In the genomic region with DNA sequence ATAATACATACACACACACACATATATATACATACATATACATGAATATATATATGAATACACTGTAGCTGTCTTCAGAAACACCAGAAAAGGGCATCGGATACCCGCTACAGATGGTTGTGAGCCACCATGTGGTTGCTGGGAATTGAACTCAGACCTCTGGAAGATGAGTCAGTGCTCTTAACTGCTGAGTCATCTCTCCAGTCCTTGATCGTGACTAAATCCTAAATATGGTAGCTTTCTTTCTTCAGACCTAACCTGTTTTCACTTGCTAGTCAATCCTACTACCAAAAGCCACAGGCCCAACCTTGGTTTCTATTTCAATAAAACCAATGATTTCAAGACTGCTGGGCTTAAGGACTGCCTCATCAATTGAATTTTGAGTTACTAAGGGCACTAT, we compare ENCODE assay signal across 27 mouse cellular contexts.
DNase-seq lines count a peak whose midpoint lies in the region; TF ChIP-seq lines count a peak whose summit lies in the region.
"Had no signal": no experiment of that assay in that cellular context is flagged by ENCODE, and none has a peak within 500 bp of the region (broad histone marks: within the 10 kb centered on the region; RNA-seq: fewer than 3 reads in every experiment).

No protein-coding gene starts in this region.

- H3K27ac ChIP-seq in heart, embryonic 10.5 days, result no peak overlapping the region
- no peak overlapping the region for H3K27ac ChIP-seq in CH12.LX (ENCODE audit: insufficient read depth, low read depth)
- H3K27ac ChIP-seq in embryonic fibroblast, embryonic 13.5 days (ENCODE audit: insufficient read depth, low read length), result peak overlapping the region; percentile 57; the same call in 1 of the 2 replicates
- H3K27ac ChIP-seq: embryonic facial prominence, embryonic 10.5 days; embryonic facial prominence, embryonic 13.5 days; forebrain, embryonic 10.5 days; forebrain, embryonic 13.5 days; gastrocnemius, adult 2 months; heart, embryonic 13.5 days; hindbrain, embryonic 14.5 days; hindbrain, postnatal 0 days had no signal

- H3K27me3 ChIP-seq in heart, embryonic 10.5 days (ENCODE audit: insufficient read depth, poor library complexity, severe bottlenecking), result no peaks in the 10 kb centered on the region
- H3K27me3 ChIP-seq in CH12.LX (replicated peaks), result no peaks in the 10 kb centered on the region
- H3K27me3 ChIP-seq: embryonic facial prominence, embryonic 13.5 days; forebrain, embryonic 13.5 days; heart, embryonic 13.5 days had no signal

- no peaks in the 10 kb centered on the region for H3K4me1 ChIP-seq in heart, embryonic 10.5 days
- H3K4me1 ChIP-seq in CH12.LX (ENCODE audit: control insufficient read depth in 1 of 2, insufficient read depth in 2 of 2), result peaks cover 0 to 12% of the 10 kb centered on the region in 2 experiments; a peak in 2 of 4 replicates
- peaks cover 7% of the 10 kb centered on the region for H3K4me1 ChIP-seq in embryonic fibroblast, embryonic 13.5 days (ENCODE audit: control insufficient read depth, insufficient read depth, low read length)
- H3K4me1 ChIP-seq: embryonic facial prominence, embryonic 10.5 days; embryonic facial prominence, embryonic 13.5 days; forebrain, embryonic 10.5 days; forebrain, embryonic 13.5 days had no signal

- H3K9me3 ChIP-seq in heart, embryonic 10.5 days, result no peaks in the 10 kb centered on the region
- H3K9me3 ChIP-seq in CH12.LX (replicated peaks; ENCODE audit: low read length), result peaks cover 3% of the 10 kb centered on the region
- H3K9me3 ChIP-seq: embryonic facial prominence, embryonic 10.5 days; embryonic facial prominence, embryonic 13.5 days; forebrain, embryonic 10.5 days; forebrain, embryonic 13.5 days; G1E; heart, embryonic 13.5 days had no signal

- TF ChIP-seq POLR2A in CH12.LX (IDR thresholded peaks at IDR 0.05; ENCODE audit: low read depth, low read length), result no peak
- no peak for TF ChIP-seq POLR2A in embryonic fibroblast, embryonic 13.5 days (IDR thresholded peaks at IDR 0.05; ENCODE audit: low read depth, low read length)

- dilution Hi-C loops in CH12.LX (cut with MboI; ENCODE audit: extremely low pct_ligation_motif_present, extremely low pct_unique_long_range_greater_than_20kb, low sequenced_read_pairs), result no loop called here

- peak; percentile 34 for DNase-seq in heart, adult 11 months
- DNase-seq in heart, embryonic 10.5 days (ENCODE audit: low spot score), result no peak
- peak; percentile 21 for DNase-seq in CH12.LX (ENCODE audit: extremely low read depth)
- DNase-seq in B cell, adult 2 months, result no peak
- DNase-seq in embryo, embryonic 9.5 days (ENCODE audit: extremely low spot score), result no peak
- DNase-seq: adrenal gland, adult 2 months; adrenal gland, postnatal 14 days; cerebellum, adult 11 months; cerebellum, adult 2 months; cerebellum, adult 9-11 months; cerebellum, postnatal 25 days; forebrain, postnatal 0 days; gastrocnemius, adult 2 months; gastrocnemius, postnatal 14 days; heart, adult 18-20 months; heart, postnatal 14 days; heart, postnatal 4 days; kidney, adult 18-20 months had no signal

- TF ChIP-seq EP300 in CH12.LX (IDR thresholded peaks at IDR 0.05; ENCODE audit: low read length), result no peak

- in situ Hi-C loops in CH12.LX (cut with MboI; ENCODE audit: low pct_ligation_motif_present, low pct_unique_long_range_greater_than_20kb, low sequenced_read_pairs), result no loop called here

- H3K79me2 ChIP-seq in CH12.LX (replicated peaks; ENCODE audit: control insufficient read depth, extremely low read depth, insufficient read depth, poor library complexity, severe bottlenecking), result no peaks in the 10 kb centered on the region

- WGBS in heart, embryonic 10.5 days, result 91% methylated on average over 3 of the region's 3 CpGs

- H3K4me3 ChIP-seq in heart, embryonic 10.5 days, result no peak overlapping the region
- no peak overlapping the region for H3K4me3 ChIP-seq in CH12.LX (replicated peaks in 1 of 3; ENCODE audit: low read depth in 2 of 3, low read length in 2 of 3, poor library complexity in 1 of 3)
- no peak overlapping the region for H3K4me3 ChIP-seq in embryonic fibroblast, embryonic 13.5 days (ENCODE audit: insufficient read depth, low read length)
- H3K4me3 ChIP-seq: embryonic facial prominence, embryonic 10.5 days; embryonic facial prominence, embryonic 13.5 days; forebrain, embryonic 10.5 days; forebrain, embryonic 13.5 days; gastrocnemius, adult 2 months; heart, embryonic 13.5 days had no signal

- no peaks in the 10 kb centered on the region for H3K36me3 ChIP-seq in heart, embryonic 10.5 days
- no peaks in the 10 kb centered on the region for H3K36me3 ChIP-seq in CH12.LX (replicated peaks in 1 of 2; ENCODE audit: control insufficient read depth in 1 of 2, insufficient read depth in 1 of 2, low read length in 1 of 2)
- H3K36me3 ChIP-seq: embryonic facial prominence, embryonic 10.5 days; embryonic facial prominence, embryonic 13.5 days; forebrain, embryonic 10.5 days; G1E; heart, embryonic 13.5 days had no signal

- TF ChIP-seq RAD21 in CH12.LX (IDR thresholded peaks at IDR 0.05; ENCODE audit: low read depth, low read length), result no peak

- H3K9ac ChIP-seq in CH12.LX (ENCODE audit: insufficient read depth, low read depth), result no peak overlapping the region
- H3K9ac ChIP-seq: embryonic facial prominence, embryonic 13.5 days; forebrain, embryonic 13.5 days; forebrain, postnatal 0 days; heart, embryonic 13.5 days; hindbrain, embryonic 14.5 days had no signal

- no peak overlapping the region for H3K4me2 ChIP-seq in CH12.LX (ENCODE audit: insufficient read depth, low read depth, poor library complexity, severe bottlenecking)
- H3K4me2 ChIP-seq: embryonic facial prominence, embryonic 13.5 days; forebrain, embryonic 13.5 days; heart, embryonic 13.5 days; hindbrain, embryonic 14.5 days had no signal

- no peak for TF ChIP-seq CTCF in CH12.LX (conservative IDR thresholded peaks at IDR 0.05 in 1 of 2, IDR thresholded peaks at IDR 0.05 in 1 of 2; ENCODE audit: low read depth in 2 of 2, low read length in 2 of 2)
- no peak for TF ChIP-seq CTCF in embryonic fibroblast, embryonic 13.5 days (IDR thresholded peaks at IDR 0.05; ENCODE audit: borderline replicate concordance, insufficient read depth, low read length)

TF ChIP-seq in CH12.LX, 34 proteins besides CTCF, POLR2A, EP300 and RAD21:
- TF ChIP-seq BHLHE40 (IDR thresholded peaks at IDR 0.05; ENCODE audit: low read depth, low read length) (peak; percentile 51), ZC3H11A (IDR thresholded peaks at IDR 0.05; ENCODE audit: low read depth, low read length) (no peak), SIN3A (IDR thresholded peaks at IDR 0.05; ENCODE audit: low read length) (no peak), GABPA (IDR thresholded peaks at IDR 0.05; ENCODE audit: insufficient replicate concordance, low read depth, low read length) (no peak), HCFC1 (IDR thresholded peaks at IDR 0.05; ENCODE audit: low read depth, low read length) (no peak), IRF4 (IDR thresholded peaks at IDR 0.05; ENCODE audit: low read depth, low read length) (0 out of 2 replicates have a peak, but pooled peaks have one; percentile 42), MAFK (IDR thresholded peaks at IDR 0.05; ENCODE audit: insufficient replicate concordance, low read length) (peak; percentile 83), MXI1 (IDR thresholded peaks at IDR 0.05; ENCODE audit: low read depth, low read length) (no peak), MAZ (IDR thresholded peaks at IDR 0.05; ENCODE audit: low read depth, low read length) (no peak), TBP (conservative IDR thresholded peaks at IDR 0.05; ENCODE audit: low read depth, low read length) (no peak), MYC (IDR thresholded peaks at IDR 0.05; ENCODE audit: low read depth, low read length) (no peak), ZNF384 (IDR thresholded peaks at IDR 0.05; ENCODE audit: low read depth, low read length) (no peak), NRF1 (IDR thresholded peaks at IDR 0.05; ENCODE audit: low read depth, low read length) (no peak), UBTF (IDR thresholded peaks at IDR 0.05; ENCODE audit: low read depth, low read length) (no peak), MEF2A (IDR thresholded peaks at IDR 0.05; ENCODE audit: borderline replicate concordance, low read depth, low read length) (no peak), TCF12 (IDR thresholded peaks at IDR 0.05; ENCODE audit: low read depth, low read length) (no peak), NELFE (IDR thresholded peaks at IDR 0.05; ENCODE audit: low read depth, low read length) (no peak)

Comparison
In these comparisons a context has a peak if more than half of its experiments do, and no peak if none do; other contexts are left out.
1. DNase-seq: peak in heart, adult 11 months (single experiment) and CH12.LX (single experiment); none in heart, embryonic 10.5 days (single experiment), B cell, adult 2 months (0 of 2) and embryo, embryonic 9.5 days (single experiment).